ENCODE assay signal across 8 mouse cellular contexts in the genomic region with DNA sequence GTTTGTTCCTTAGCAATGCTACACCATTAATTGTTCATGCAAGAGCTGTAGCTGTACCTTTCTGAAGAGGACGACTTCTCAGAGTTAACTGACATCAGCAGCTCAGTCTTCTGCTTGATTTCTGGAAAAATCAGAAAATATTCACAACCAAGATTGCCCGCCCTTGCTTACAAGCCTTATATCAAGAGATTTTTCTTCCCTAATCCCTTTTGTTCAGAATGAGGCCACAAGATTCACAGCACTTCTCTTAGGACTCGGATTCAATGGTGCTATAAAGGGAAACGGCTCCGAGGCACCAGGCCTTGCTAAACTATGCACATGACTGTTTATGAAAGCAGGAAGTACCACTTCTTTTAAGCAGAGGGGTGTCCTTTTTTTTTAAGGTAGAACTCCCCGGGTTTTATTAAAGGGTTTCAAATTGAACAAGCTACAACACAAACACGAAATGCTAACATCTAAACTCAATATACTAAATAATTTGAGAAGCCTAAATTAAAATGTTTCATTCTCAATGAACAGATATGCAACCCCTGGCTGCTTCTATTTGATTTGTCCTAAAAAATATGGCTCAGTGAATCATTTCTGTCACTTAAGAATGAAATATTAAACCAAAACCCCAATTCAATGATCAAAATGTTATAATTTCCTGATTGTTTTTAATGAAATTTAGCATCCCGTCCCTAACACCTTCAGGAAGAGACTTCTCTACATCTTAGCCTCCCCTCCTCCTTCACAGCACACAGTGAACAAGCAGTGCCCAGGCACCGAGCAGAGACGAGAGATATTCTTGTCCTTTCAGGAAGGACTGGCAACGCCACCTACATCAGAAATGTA.
A peak's percentile ranks its signal among the peaks of the same experiment; 100 is the strongest.
DNase-seq lines count a peak whose midpoint lies in the region; ATAC-seq and TF ChIP-seq lines count a peak whose summit lies in the region.

No protein-coding gene starts in this region.

- peak overlapping the region; percentile 72 for H3K27ac ChIP-seq in forebrain, embryonic 14.5 days (ENCODE audit: low read depth, low read length)
- peak overlapping the region; percentile 99 for H3K27ac ChIP-seq in layer of hippocampus, adult 2 months
- H3K27ac ChIP-seq in lung, embryonic 14.5 days (ENCODE audit: low read depth): peak overlapping the region; percentile 77

- peak; percentile 48 for TF ChIP-seq CTCF in layer of hippocampus, adult 2 months (conservative IDR thresholded peaks at IDR 0.05)
- TF ChIP-seq CTCF in lung, embryonic 14.5 days (IDR thresholded peaks at IDR 0.05; ENCODE audit: low read depth): 0 out of 2 replicates have a peak, but pooled peaks have one; percentile 15

- no peaks in the 10 kb centered on the region for H3K27me3 ChIP-seq in forebrain, embryonic 14.5 days (replicated peaks; ENCODE audit: control insufficient read depth, insufficient read depth, low read length)
- no peaks in the 10 kb centered on the region for H3K27me3 ChIP-seq in lung, embryonic 14.5 days (ENCODE audit: insufficient read depth, low read length)

- DNase-seq in Muller cell, postnatal 12 days (ENCODE audit: inconsistent ontology term): peak; percentile 78
- peak; percentile 57 for DNase-seq in cerebellum, adult 11-12 months
- peak; percentile 92 for DNase-seq in forebrain, embryonic 14.5 days (ENCODE audit: low spot score)
- DNase-seq in layer of hippocampus, adult 2 months (ENCODE audit: low spot score in 2 of 2): peak; percentile 51 to 56
- DNase-seq in lung, embryonic 14.5 days: peak; percentile 81
- no peak for DNase-seq in testis, postnatal 14 days (ENCODE audit: low spot score)

- 3% methylated on average over 11 of the region's 11 CpGs for WGBS in forebrain, embryonic 14.5 days
- 9% methylated on average over 11 of the region's 11 CpGs for WGBS in lung, embryonic 14.5 days

- H3K9ac ChIP-seq in forebrain, embryonic 14.5 days (ENCODE audit: low read length): peak overlapping the region; percentile 53
- H3K9ac ChIP-seq in lung, embryonic 14.5 days: peak overlapping the region; percentile 48

- H3K4me3 ChIP-seq in forebrain, embryonic 14.5 days (ENCODE audit: low read depth, low read length): peak overlapping the region; percentile 47
- H3K4me3 ChIP-seq in layer of hippocampus, adult 2 months: peak overlapping the region; percentile 63
- peak overlapping the region; percentile 41 for H3K4me3 ChIP-seq in lung, embryonic 14.5 days (ENCODE audit: low read depth, low read length)

- H3K9me3 ChIP-seq in forebrain, embryonic 14.5 days (replicated peaks; ENCODE audit: control insufficient read depth, low read length): no peaks in the 10 kb centered on the region
- H3K9me3 ChIP-seq in lung, embryonic 14.5 days (ENCODE audit: low read depth, low read length): no peaks in the 10 kb centered on the region

- peaks cover 7% of the 10 kb centered on the region; the same call in 1 of the 2 replicates for H3K4me1 ChIP-seq in forebrain, embryonic 14.5 days (ENCODE audit: control insufficient read depth, insufficient read depth, low read length)
- no peaks in the 10 kb centered on the region for H3K4me1 ChIP-seq in lung, embryonic 14.5 days (ENCODE audit: insufficient read depth)

- H3K36me3 ChIP-seq in forebrain, embryonic 14.5 days (ENCODE audit: control insufficient read depth, insufficient read depth, low read length): no peaks in the 10 kb centered on the region
- H3K36me3 ChIP-seq in lung, embryonic 14.5 days (ENCODE audit: insufficient read depth): no peaks in the 10 kb centered on the region

- peak overlapping the region; percentile 49 for H3K4me2 ChIP-seq in forebrain, embryonic 14.5 days (ENCODE audit: low read length)
- H3K4me2 ChIP-seq in lung, embryonic 14.5 days: peak overlapping the region; percentile 54

- ATAC-seq in forebrain, embryonic 14.5 days: peak; percentile 95
- peak; percentile 81 to 86 for ATAC-seq in hematopoietic stem cell, adult 5-6 weeks (replicated peaks in 1 of 2; ENCODE audit: insufficient read depth in 1 of 2, low FRiP score in 2 of 2, low TSS enrichment in 1 of 2, low read depth in 1 of 2, poor library complexity in 2 of 2, severe bottlenecking in 2 of 2)
- peak; percentile 93 for ATAC-seq in lung, embryonic 14.5 days (ENCODE audit: insufficient read depth)
- ATAC-seq in neutrophil, adult 5-6 weeks (ENCODE audit: extremely low read depth, insufficient number of reproducible peaks, low FRiP score, poor library complexity, severe bottlenecking): peak; percentile 76
